Mouse (Mus musculus) lung, adult 2 months (tissue): Measurements from ENCODE around the gene Szrd1.

Experiments
- CTCF ChIP-seq: fragments of 200-500 bp; IDR thresholded peaks from 2 replicates; pipeline ENCODE4 v1.5.1; 2011; ENCODE audit warnings: mild to moderate bottlenecking, low read length, control low read depth; ENCODE audit not compliant: insufficient read depth
- POLR2A ChIP-seq: fragments of 200-500 bp; IDR thresholded peaks from 2 replicates; pipeline ENCODE4 v1.6.1; 2011; ENCODE audit warnings: low read depth, mild to moderate bottlenecking, control low read depth, low read length, borderline replicate concordance; ENCODE audit errors: extremely low read depth

DNA sequence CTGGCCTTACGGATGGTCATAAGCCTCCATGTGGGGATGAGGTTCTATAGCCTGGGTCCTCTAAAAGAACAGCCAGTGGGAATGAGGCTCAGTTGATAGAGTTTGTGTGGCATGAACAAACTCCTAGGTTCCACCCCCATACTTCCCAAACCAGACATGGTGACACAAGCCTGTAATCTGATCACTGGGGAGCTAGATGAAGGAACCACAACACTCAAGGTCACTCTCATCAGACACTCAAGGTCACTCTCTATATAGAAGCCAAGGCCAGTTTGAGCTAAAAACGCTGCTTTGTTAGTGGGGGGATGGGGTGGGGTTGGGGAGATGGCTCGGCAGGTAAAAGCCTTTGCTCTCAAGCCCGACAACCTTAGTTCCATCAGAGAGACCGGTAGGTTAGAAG, 39.6 kb downstream of the Szrd1 start:
- TF ChIP-seq POLR2A, result no peak
- TF ChIP-seq CTCF, result no peak
